Mouse (Mus musculus): ENCODE results near the gene Abhd10. TPM values are rescaled to one million over a fixed set of nuclear protein-coding genes. Genes with fewer than 3 reads are reported as not detected.

Gene Abhd10
- polyA plus RNA-seq, 2 experiments from 2014 or later: 9.7 to 24.1 TPM

DNA sequence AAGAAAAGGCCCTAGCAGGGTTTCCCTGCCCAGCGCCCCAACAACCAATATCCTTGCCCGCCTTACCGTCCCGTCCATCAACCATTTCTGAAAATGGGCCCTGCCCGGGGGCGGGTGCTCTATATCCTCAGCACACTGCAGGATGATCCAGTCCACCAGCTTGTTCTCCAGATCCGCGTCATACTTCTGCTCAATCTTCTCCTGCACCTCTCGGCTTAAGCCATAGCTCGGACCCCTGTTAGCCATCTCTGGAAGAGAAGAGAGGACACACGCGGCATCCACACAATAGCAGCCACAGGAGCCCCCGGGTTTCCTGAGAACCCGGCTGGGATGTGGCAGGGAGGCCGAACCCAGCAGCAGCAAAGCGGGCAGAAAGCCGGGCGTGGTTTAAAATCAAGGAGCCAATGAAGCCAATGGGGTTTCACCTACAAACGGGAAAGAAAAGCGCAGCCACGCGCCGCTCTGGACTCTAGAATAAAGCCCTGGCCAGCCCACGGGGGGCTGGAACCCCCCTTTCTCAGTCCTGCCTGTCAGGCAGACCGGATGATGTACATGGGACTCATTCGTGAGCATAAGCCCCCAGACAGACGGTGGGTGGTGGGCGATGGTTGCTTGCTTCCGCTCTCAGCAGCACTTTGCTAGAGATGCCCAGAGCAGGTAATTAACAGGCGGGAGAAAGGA, 18.6 kb downstream of the Abhd10 start, which contains the start of gene Tagln3:
Gene Tagln3, minus strand, starts transcription at position 548 of the 681 bp plus-strand sequence.
- ATAC-seq: peak; percentile 64

DNA sequence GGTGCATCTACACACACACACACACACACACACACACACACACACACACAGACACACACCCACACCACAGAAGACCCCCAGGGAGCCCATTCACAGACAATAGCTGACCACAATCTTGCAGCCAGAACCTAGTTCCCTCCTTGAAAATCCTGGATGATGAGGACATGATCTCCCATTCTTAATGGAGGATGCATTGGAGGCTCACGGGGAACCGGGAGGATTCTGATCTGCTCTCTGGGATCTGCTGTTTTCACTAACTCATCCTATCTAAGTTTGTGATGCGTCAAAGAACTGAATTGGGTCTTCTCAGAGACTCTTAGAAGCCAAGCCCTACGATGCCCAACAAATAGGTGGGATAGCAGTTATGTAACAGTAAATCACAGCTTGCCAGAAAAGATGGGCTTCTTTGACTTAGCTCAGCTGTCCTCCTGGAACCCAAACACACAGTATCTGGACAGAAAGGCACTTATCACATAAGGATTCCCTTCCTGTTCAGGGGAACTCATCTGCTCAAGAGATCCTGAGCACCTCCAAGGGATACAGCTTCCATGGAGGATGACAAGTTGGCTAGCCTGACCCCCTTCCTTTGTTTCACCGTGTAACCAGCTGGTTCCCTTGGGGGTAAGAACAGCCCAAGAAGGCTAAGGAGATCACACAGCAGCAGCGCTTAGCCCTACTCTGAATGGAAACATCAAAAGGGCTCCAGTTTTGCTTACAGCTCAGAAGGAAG, 19.4 kb downstream of the Abhd10 start:
- ATAC-seq: peak; percentile 17

DNA sequence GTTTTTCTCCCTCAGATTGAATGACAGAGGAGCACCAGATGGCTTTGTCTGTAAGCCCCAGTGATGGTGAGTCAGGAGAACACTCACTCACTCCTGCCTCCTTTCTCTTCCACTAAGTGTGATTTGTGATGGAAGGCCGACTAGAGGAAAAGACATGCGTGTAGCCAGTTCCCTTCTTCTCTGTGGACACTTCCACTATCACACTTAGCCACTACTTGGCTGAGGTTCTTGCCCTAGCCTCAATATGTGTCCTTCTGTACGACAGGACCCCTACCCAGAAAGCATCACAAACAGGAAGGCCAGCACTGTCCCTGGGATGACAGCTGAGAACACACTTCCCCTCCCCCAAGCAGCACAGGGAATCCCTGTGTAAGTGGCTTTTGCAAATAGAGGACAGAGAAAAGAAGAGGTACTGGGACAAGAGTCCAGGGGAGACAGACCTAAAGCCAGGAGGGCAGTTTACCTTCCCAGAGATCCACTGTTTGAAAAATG, 20.2 kb downstream of the Abhd10 start:
- no peak for ATAC-seq

DNA sequence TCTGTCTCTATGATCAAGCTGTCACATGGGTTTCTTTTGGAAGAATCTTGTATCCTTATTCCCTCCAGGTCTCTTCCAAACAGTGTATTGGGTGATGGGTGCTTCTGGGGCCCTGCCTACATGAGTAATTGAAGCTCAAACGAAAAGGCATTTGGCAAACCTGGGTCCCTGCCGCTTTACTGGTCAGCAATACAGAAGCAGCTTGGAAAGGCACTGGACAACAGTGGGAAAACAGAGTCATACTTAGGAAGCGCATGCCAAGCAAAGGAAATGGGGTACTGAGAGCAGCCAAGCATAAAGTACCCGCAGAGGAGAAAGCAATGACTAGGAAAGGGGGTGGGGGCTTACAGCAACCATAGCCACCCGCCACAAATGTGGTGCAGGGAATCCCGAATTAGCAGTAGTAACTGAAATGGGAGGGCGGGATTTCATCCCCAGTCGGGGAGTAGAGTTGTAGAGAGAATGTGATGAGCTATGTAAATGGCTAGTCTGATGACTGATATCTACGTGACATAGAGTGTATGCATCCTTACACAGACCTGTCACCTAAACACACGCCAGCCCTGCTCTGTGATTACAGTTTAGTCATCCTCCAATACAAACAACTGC, 22.6 kb downstream of the Abhd10 start:
- no peak for ATAC-seq

DNA sequence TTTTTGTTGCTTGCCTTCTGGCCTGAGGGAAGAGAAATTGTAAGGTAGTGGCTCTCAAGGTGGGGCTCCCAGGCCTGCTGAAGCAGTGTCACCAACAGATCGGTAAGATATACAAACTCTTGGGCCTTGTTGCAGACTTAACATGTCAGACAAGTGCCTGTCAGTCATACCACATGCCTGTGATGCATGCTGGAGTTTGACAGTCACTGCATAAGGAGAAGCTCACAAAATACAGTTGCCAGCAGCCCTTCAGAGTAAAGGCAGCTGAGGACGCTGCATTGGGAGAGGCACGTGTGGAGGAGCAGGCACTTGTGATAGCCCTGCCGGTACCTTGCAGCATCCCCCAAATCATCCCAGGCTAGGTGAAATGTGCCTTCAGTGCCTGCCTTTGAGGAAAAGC, 24.5 kb downstream of the Abhd10 start:
- no peak for ATAC-seq

DNA sequence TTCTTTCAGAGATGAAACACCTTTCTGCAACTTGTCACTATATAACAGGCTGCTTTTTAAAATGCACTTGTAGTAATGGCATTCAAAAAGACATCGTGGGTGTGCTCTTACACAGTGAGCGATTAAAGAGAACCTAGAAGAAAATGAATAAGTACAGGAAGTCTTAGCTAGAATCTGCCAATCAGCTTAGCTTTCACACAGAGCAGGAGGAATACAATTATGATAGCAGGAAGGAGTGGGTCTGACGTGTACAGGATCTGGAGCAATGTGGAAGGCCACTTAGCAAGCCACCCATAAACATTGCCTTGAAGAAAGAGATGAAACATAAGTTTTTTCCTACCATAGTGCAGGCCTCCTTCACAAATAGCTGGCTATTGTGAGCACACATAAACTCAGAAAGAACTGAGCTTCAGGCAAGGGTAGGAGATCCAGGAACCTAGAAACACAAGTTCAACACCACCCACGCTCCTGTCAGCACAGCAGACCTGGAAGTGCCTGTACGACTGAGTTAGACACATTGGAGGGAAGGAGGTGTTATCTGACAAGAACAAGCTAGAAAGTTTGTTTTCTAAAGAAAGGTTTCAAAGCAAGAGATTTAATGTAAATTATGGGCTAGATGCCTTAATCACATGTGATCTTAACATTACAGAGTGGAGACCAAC, 28.1 kb downstream of the Abhd10 start:
- ATAC-seq: no peak

DNA sequence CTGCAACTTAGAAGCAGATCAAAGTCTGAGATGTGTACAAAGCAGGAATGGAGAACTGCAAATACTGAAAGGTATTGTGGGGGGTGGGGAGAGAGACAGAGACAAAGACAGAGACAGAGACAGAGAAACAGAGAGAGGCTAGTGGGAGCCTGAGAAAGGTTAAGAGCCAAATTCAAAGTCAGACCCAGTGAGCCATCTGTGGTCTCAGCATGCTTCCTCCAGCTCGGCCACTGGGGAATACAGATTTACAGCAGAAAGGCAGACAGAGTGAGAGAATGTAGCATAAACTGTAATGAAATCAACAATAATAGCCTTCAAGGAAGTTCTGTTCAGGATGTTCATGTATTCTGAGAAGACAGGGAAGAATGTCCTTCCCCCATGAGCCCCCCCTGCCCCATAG, 28.9 kb downstream of the Abhd10 start:
- no peak for ATAC-seq

DNA sequence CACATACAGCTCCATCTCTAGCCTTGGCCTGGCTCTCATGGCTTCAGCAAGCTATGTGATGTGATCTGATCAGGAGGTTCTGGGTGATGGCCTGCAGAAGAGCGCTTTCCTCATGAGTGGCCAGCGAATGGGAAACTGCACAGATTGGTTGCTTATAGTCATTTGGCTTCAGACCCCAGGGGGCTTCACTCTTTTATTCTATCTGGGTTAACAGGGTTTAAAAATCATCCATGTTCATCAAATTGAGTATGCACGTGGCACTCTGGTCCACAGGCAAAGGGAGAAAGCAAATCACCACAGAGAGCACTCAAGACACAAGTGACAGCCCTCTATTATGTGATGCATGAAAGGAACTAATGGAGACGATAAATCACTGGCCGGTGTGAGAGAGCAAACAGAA, 29.5 kb downstream of the Abhd10 start:
- ATAC-seq: no peak

DNA sequence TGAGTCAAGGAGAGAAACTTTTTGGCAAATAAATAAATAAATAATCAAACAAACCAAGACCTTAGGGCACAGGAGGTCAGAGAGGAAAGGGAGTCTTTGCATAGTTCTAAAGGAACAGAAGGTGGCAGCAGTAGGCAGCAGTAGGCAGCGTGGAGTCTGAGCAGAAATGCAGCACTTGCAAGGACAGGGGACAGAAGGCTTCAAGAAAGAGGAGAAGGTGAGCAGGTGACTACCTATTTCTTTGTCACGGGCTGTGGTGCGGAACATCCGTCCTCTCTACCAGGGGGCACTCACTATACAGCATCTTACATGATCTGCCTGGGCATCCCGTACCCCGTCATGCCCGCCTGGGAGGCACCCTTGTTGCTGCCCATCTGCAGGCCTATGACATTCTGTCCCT, 31.5 kb downstream of the Abhd10 start:
- ATAC-seq: no peak

DNA sequence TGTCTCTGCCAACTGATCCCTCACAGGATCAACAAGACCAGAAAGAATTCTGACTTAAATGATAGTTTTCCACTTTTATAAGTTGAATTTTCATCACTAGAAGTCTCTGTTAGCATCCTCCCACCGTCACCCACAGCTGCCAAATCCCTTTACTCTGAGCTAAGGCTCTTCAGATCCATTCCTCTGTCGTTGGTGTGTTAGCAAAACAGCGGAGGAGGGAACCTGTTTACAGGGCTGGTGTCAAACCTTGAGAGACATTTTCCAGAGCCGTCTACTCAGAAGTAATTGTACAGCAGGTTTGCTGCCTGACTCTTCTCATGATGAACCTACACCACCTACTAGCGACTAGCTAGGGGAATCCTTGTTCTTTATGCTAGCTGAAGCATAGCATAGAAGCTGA, 43.5 kb downstream of the Abhd10 start:
- ATAC-seq: no peak

DNA sequence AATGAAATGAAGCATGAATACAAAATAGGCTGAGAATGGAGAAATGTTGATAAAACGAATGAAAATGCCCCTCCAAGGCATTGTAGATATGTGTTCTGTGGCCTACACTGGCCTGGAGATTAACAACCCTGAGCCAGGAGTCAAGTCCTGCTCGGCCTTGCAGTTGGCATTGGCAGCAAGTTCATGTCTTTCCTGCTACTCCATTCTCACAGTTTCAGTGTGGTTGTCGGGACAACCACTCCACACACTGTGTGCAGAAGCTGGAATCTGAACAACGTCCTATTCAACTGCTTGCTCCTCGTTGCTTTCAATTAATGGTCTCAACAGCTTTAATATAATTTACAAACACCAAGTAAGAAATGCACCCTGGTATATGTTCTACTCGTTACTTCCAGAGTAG, 44.8 kb downstream of the Abhd10 start:
- ATAC-seq: no peak

DNA sequence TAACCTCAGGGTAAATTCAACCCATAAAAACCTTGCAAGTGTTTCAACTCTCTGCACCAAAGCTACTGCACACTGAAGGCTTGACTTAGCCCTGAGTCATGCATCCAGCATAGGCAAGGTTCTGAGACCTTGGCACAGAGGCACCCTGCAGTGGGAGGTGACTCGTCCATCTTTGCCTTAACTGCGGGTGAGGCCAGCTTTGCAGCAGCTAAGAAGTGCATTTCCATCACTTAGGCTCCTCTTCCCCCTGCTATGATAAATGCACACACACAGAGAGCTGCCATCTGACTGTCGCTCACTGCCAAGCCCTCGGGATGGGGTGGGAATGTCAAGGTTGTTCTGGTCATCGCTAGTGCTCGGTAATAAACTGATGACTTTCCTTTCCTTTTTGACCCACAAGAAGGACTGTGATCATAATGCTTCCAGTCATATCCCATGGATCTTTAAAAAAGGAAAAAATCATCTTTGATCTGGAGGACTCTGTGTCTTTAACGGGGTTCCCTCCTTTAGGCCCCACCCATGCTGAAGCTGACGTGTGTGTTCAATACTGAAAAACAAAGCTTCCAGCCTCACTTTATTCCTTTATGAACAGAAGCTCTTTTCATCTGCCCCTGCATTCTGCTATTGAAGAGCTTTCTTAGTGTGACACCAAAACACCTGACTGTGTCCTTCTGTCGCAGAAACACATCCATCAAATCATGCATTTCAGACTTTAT, 47.2 kb downstream of the Abhd10 start:
- no peak for ATAC-seq

DNA sequence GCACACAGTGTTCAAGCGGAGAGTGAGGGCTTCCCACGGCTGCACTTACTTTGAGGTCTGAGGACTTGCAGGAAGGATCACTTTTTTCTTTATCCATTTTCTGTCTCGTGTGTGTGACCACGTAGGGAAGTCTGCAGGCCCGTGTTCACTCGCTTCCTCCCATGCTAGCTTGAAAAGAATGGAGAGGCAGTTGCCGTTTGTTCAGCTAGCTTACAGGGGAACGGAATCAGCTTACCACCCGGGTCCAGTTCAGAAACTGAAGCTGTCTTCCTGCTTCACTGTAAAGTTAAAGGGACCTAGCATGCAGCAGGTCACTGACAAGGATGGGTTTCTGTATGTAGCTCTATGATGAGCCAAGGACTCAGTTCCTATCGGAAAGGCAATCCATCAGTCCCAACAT, 49.2 kb downstream of the Abhd10 start, which contains the start of gene Tmprss7:
Gene Tmprss7, minus strand, starts transcription at position 101 of the 400 bp plus-strand sequence.
- no peak for ATAC-seq

DNA sequence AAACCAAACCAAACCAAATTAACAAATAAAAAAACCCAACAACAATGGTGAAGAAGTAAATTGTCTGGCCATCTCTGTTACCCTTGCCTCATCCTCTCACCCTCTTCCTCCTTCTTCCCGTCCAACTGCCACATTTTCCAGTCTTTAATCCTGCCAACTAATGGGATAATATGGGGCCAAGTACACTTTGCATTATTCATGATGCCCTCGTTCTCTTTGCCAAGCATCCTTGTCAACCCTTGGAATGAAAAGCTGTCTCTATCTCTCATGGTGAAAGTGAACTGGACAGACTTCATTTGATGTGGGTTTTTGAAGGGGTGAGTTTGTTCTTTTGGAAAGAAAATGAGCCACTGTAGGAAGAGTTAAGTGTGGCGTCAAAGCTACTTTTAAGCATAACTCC, 49.9 kb downstream of the Abhd10 start:
- ATAC-seq: no peak

DNA sequence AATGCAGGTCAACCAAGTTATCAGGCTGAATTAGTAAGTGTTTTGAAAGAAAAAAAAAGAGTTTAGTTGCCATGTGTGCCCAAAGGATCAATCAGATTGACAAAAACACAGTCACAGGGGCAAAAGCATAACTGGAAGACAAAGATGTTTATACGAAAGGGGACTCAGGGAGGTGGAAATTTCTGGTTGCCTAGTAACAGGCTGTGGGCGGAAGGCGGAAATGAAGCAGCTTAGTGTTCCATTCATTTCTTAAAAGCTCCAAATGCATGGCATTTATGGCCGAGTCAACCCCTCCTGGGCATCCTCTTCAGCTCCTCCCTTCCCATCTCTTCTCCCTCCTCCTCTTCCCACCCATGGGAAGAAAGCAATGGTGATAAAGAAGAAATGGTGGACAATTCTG, 52.6 kb downstream of the Abhd10 start:
- peak; percentile 97 for ATAC-seq

DNA sequence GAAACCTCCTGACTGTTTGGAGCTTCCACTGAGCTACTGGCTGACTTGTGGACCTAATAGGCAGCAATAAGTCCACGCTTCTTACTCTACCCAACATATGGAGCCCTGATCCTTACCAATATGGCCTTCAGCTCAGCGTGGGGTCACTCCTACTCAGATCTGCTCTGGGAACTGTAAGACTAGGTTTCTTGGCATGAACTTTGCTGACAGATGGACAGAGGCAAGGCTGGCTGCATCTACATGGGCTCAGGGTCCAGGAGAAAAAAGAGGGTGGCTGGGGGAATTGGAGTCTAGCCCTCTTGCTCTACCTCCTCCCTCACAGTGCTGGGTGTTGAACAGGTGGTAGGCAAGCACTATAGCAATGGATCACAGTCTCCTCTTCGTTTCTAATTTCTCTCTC, 55.9 kb downstream of the Abhd10 start:
- ATAC-seq: no peak

DNA sequence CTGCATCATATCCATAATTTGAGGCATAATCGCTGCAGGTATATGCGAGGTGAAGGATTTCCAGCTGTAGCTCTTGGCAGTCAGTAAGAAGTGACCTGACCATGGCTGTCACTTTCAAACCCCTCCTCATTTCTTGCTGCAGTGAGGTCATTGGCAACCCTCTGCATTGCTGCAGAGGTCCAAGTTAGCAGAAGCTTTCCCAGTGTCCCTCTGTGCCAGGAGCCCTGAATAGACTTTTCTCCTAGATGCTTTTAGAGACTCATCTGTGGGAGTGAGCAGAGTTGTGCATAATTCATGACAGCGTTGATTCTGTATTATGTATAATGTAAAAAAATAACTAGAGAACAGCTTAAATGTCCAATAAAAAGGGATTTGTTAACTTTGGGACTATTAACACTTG, 57.5 kb downstream of the Abhd10 start:
- ATAC-seq: no peak

DNA sequence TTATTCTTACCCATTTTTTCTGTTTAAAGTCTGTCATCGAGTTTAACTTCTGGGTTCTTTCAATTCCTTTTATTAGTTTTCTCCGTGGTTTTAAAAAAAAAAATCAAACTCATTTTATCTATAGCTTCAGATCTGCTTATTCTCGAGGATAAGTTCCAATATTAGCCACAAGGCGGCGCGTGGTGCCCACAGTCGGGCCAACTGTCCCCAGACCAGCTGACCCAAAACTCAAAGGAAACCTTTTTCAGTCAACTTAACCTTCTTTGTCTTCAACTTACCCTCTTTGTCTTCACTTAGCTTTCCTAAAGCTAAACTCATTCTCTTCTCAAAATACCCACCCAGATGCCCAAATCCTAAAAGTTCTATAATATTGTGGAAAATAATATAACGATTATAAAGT, 57.9 kb downstream of the Abhd10 start:
- peak; percentile 40 for ATAC-seq

Data from activated CD4-positive, CD25-positive, alpha-beta regulatory T cell, adult 4 months (primary cell).